Mouse (Mus musculus) MEL (cell line): ENCODE results near the gene Syt16. TPM values are rescaled to one million over a fixed set of nuclear protein-coding genes. Genes with fewer than 3 reads are reported as not detected.

Experiments used
- DNase-seq: peaks from one replicate; pipeline ENCODE4 v3.0.0; 2011; ENCODE audit warnings: low read depth, low spot score
- H3K27ac ChIP-seq: 2 replicates; pipeline ENCODE4 v1.5.1; 2012; ENCODE audit warnings: low read depth, mild to moderate bottlenecking, control low read depth, low read length, moderate library complexity; ENCODE audit not compliant: control insufficient read depth
- H3K27me3 ChIP-seq, 2 experiments: fragments of 150-350 bp in 1 of 2; sonication (generic) in 1 of 2; 2 replicates each; pipeline ENCODE4 v1.6.1; 2012; ENCODE audit warnings: low read length in 2 of 2, mild to moderate bottlenecking in 2 of 2, improper control_type of control experiment in 1 of 2, moderate library complexity in 1 of 2; ENCODE audit not compliant: insufficient read depth in 2 of 2, control insufficient read depth in 1 of 2
- H3K36me3 ChIP-seq, 2 experiments: 2 replicates each; pipeline ENCODE4 v1.6.1; 2012 to 2014; ENCODE audit warnings: low read length in 2 of 2, improper control_type of control experiment in 1 of 2, inconsistent platforms in 1 of 2, mild to moderate bottlenecking in 1 of 2; ENCODE audit not compliant: insufficient read depth in 2 of 2, control insufficient read depth in 1 of 2
- H3K4me1 ChIP-seq, 2 experiments: fragments of 150-350 bp in 1 of 2; sonication (generic) in 1 of 2; 2 replicates each; pipeline ENCODE4 v1.6.1; 2012; ENCODE audit warnings: low read length in 2 of 2, improper control_type of control experiment in 1 of 2, mild to moderate bottlenecking in 1 of 2; ENCODE audit not compliant: insufficient read depth in 2 of 2, control insufficient read depth in 1 of 2
- H3K4me3 ChIP-seq, 2 experiments: fragments of 150-350 bp in 1 of 2; sonication (generic) in 1 of 2; 2 replicates each; pipeline ENCODE4 v1.5.1; 2012; ENCODE audit warnings: low read depth in 2 of 2, low read length in 2 of 2, mild to moderate bottlenecking in 2 of 2, moderate library complexity in 2 of 2, control low read depth in 1 of 2, improper control_type of control experiment in 1 of 2; ENCODE audit not compliant: control insufficient read depth in 1 of 2, insufficient read depth in 1 of 2
- H3K79me2 ChIP-seq: 2 replicates; pipeline ENCODE4 v1.6.1; 2012; ENCODE audit warnings: mild to moderate bottlenecking, low read length, moderate library complexity; ENCODE audit not compliant: control insufficient read depth, poor library complexity, insufficient read depth
- H3K9ac ChIP-seq: 2 replicates; pipeline ENCODE4 v1.6.1; 2012; ENCODE audit warnings: low read depth, mild to moderate bottlenecking, control low read depth, low read length, moderate library complexity; ENCODE audit not compliant: control insufficient read depth, poor library complexity, severe bottlenecking
- H3K9me3 ChIP-seq: fragments of 150-350 bp; sonication (generic); replicated peaks from 2 replicates; pipeline ENCODE4 v1.6.1; 2012; ENCODE audit warnings: mild to moderate bottlenecking, low read length, improper control_type of control experiment, moderate library complexity; ENCODE audit not compliant: insufficient read depth
- NELFE ChIP-seq: IDR thresholded peaks from 2 replicates; pipeline ENCODE4 v1.6.1; 2011; ENCODE audit warnings: low read depth, low read length, improper control_type of control experiment
- polyA plus RNA-seq, 2 experiments: library from polyadenylated mRNA; stranded (reverse) in 1 of 2; unstranded in 1 of 2; fragments of >175 nt in 1 of 2; fragments of >200 nt in 1 of 2; gene quantifications; 2 replicates each; pipeline versions ENCODE4 v1.2.1 to v1.2.4; 2012; ENCODE audit warnings: low replicate concordance in 2 of 2, low read depth in 1 of 2; ENCODE audit not compliant: insufficient read length in 2 of 2, insufficient read depth in 1 of 2, missing spikeins in 1 of 2
- total RNA-seq: library from RNA; depleted of rRNA; stranded (reverse); fragments of 300-350 nt; gene quantifications from 2 replicates; pipeline ENCODE4 v1.2.3, GENCODE M21; 2012; rRNA removed

Syt16 gene
- total and polyA plus RNA-seq, 3 experiments: 0.07 TPM; not detected in 2

- no peak for DNase-seq
- Histone ChIP-seq H3K4me3 (no peak overlapping the region), H3K4me1 (no peaks in the 10 kb centered on the region), H3K9me3 (no peaks in the 10 kb centered on the region), H3K9ac (no peak overlapping the region), H3K79me2 (no peaks in the 10 kb centered on the region), H3K36me3 (no peaks in the 10 kb centered on the region), H3K27me3 (no peaks in the 10 kb centered on the region), H3K27ac (no peak overlapping the region)
- TF ChIP-seq NELFE: no peak
Measured at GRCm38 (mm10) chr12:74321981-74322380, 324.5 kb downstream of the Syt16 start.

Other genes starting within 250 kb of the Syt16 start
- gene Hif1a, start 96.3 kb upstream of the Syt16 start, total RNA-seq: 22.7 and 23.2 TPM in 2 replicates
- gene Hif1a, start 96.3 kb upstream of the Syt16 start, polyA plus RNA-seq: 10 to 100 TPM in 1 of 2 experiments, not detected in 1; 23.3 TPM
- gene Gm49321, start 60.0 kb upstream of the Syt16 start, total RNA-seq: not detected in 2 replicates
- 1 to 10 TPM in 1 of 2 experiments, not detected in 1; 5.3 TPM for gene Gm49321, start 60.0 kb upstream of the Syt16 start, polyA plus RNA-seq
- 10.1 and 13.7 TPM in 2 replicates for gene Snapc1, start 33.2 kb upstream of the Syt16 start, total RNA-seq
- 10 to 100 TPM in 1 of 2 experiments, not detected in 1; 19.2 TPM for gene Snapc1, start 33.2 kb upstream of the Syt16 start, polyA plus RNA-seq